Mouse (Mus musculus): ENCODE measurements around the gene Pbp2. TPM values are rescaled to one million over a fixed set of nuclear protein-coding genes. Genes with fewer than 3 reads are reported as not detected.

Pbp2 gene
- total RNA-seq (2023), result not detected

DNA sequence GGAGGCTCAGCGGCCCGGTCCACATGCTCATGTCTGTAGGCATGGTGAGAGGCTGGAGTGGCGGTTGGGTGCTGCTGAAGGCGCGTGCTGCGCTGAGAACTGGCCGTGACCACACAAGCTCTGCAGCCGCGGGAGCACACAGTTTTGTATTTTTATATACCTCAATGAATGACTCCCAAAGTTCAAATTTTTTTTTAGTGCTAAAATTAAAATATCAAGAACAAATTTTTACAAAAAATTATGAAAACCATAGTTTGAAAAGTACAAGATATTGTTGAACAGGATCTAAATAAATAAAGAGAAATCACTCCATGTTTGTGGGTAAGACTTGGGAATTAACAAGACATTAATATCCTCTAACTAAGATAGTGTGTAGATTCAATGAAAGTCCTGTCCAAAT lies at the start of gene Pbp2:
Gene Pbp2, minus strand, starts transcription at position 101 of the 400 bp plus-strand sequence.

Other genes with a start within 250 kb of the Pbp2 start
- under 1 TPM in 1 of 2 experiments, not detected in 1; 0.22 TPM for gene Gprc5a, start 244.8 kb downstream of the Pbp2 start, total RNA-seq (2023)
- under 1 TPM in 1 of 2 experiments, not detected in 1; 0.26 TPM for gene Gprc5d, start 192.1 kb downstream of the Pbp2 start, total RNA-seq (2023)
- 10 to 100 TPM in 1 of 2 experiments, 1 to 10 TPM in 1; 9.3 to 11.3 TPM for gene Fam234b, start 112.4 kb downstream of the Pbp2 start, total RNA-seq (2023)
- 10 to 100 TPM; 28.8 to 38.5 TPM for gene Hebp1, start 112.4 kb downstream of the Pbp2 start, total RNA-seq (2023)
- not detected for gene Gsg1, start 56.1 kb downstream of the Pbp2 start, total RNA-seq (2023)
- 10 to 100 TPM; 10.3 to 12.2 TPM for gene Emp1, start 52.1 kb upstream of the Pbp2 start, total RNA-seq (2023)

All from neutrophil, adult 83 days (primary cell).